Mouse (Mus musculus) stomach, postnatal 0 days (tissue): ENCODE data around the gene Hpse2. TPM values are rescaled to one million over a fixed set of nuclear protein-coding genes. Genes with fewer than 3 reads are reported as not detected.

Experiments
- ATAC-seq: fragments of 200-750 bp; cut with Nextera tagmentation; 2 replicates; pipeline ENCODE4 v1.8.0; 2017; ENCODE audit not compliant: low FRiP score, low TSS enrichment
- DNase-seq: peaks from one replicate; pipeline ENCODE4 v3.0.0-alpha.2; 2016; ENCODE audit warnings: low spot score
- H3K27ac ChIP-seq: fragments of 300-500 bp; sonication (generic); replicated peaks from 2 replicates; pipeline ENCODE4 v1.5.1; 2014; ENCODE audit warnings: mild to moderate bottlenecking, control low read depth
- H3K27me3 ChIP-seq: fragments of 300-500 bp; sonication (generic); 2 replicates; pipeline ENCODE4 v1.6.1; 2014; ENCODE audit warnings: low read length; ENCODE audit not compliant: control insufficient read depth, insufficient read depth
- H3K36me3 ChIP-seq: fragments of 300-500 bp; sonication (generic); 2 replicates; pipeline ENCODE4 v1.6.1; 2014; ENCODE audit warnings: low read length, mixed read lengths; ENCODE audit not compliant: control insufficient read depth, insufficient read depth
- H3K4me1 ChIP-seq: fragments of 300-500 bp; sonication (generic); replicated peaks from 2 replicates; pipeline ENCODE4 v1.6.1; 2014; ENCODE audit warnings: antibody characterized with exemption; ENCODE audit not compliant: control insufficient read depth, insufficient read depth
- H3K4me2 ChIP-seq: fragments of 300-500 bp; sonication (generic); replicated peaks from 2 replicates; pipeline ENCODE4 v1.6.1; 2014; ENCODE audit warnings: low read depth, mild to moderate bottlenecking, control low read depth, moderate library complexity
- H3K4me3 ChIP-seq: fragments of 300-500 bp; sonication (generic); 2 replicates; pipeline ENCODE4 v1.5.1; 2014; ENCODE audit warnings: low read depth, low read length, control low read depth
- H3K9ac ChIP-seq: fragments of 300-500 bp; sonication (generic); 2 replicates; pipeline ENCODE4 v1.6.1; 2014; ENCODE audit warnings: mild to moderate bottlenecking, low read length, control low read depth, mixed read lengths
- H3K9me3 ChIP-seq: fragments of 300-500 bp; sonication (generic); 2 replicates; pipeline ENCODE4 v1.6.1; 2016; ENCODE audit warnings: low read length; ENCODE audit not compliant: control insufficient read depth
- CTCF ChIP-seq: IDR thresholded peaks from 2 replicates; pipeline ENCODE4 v1.5.1; 2016; ENCODE audit warnings: antibody characterized with exemption, low read depth, mild to moderate bottlenecking, moderate library complexity
- EP300 ChIP-seq: optimal IDR thresholded peaks from 2 replicates; pipeline ENCODE3; 2016; ENCODE audit warnings: antibody characterized with exemption
- WGBS: fragments of 180-500 bp; shearing (Covaris S2); extraction: QIAGEN DNeasy Blood & Tissue Kit; methylation state at CpG from one replicate; pipeline ENCODE4 v1.1.7; 2014; 5-methylcytosine and 5-hydroxymethylcytosine counted together
- polyA plus RNA-seq: library from polyadenylated mRNA; unstranded; fragments of >200 nt; fragmentation: Nextera tagmentation; extraction: Ambion mirVana; gene quantifications from 2 replicates; pipeline ENCODE4 v1.2.1, GENCODE M21; 2015

The Hpse2 gene
- polyA plus RNA-seq, 1 experiment from 2014 or later = 1.3 TPM

DNA sequence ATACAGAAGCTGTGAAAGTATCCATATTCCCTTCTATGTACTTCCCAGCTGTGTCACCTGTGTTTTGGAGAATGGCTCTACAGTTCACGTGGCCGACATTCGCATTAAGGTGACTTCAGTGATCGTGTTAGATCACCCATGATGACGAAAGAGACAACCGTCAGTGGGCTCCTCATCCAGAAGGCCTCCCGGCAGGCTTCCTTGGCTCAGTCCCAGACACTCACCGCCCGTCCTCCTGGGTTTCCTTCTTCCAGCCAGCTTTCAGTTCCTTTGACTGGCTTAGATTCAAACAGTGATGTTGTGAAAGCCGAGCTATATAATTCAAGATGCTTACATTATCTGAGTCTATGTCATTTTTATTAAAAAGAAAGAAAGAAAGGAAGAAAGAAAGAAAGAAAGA is 550.6 kb downstream of the Hpse2 start:
- ATAC-seq (no peak), DNase-seq (no peak)
- Histone ChIP-seq H3K36me3 (no peaks in the 10 kb centered on the region), H3K4me1 (no peaks in the 10 kb centered on the region), H3K4me3 (no peak overlapping the region), H3K9me3 (no peaks in the 10 kb centered on the region), H3K27me3 (no peaks in the 10 kb centered on the region), H3K4me2 (no peak overlapping the region), H3K27ac (no peak overlapping the region), H3K9ac (no peak overlapping the region)
- TF ChIP-seq CTCF (no peak), EP300 (no peak)
- WGBS = 50% methylated on average over 10 of the region's 10 CpGs

DNA sequence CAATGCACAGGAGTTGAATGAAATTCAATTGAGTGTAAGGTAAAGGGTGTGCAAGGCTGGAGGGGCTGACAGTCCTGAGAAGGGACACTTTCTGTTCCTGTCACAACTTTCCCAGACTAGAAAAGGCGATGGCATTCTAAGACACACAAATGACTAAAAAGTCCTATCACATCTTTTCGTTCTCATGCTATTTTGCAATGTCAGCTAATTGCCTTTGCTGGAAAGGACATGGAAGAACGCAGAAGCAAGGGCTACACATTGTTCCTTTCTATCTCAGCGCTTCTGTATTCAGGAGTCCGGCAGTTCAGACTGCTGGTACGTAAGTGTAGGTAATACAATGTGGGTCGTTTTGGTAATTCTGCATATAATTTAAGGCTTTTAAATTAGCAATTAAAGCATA is 555.0 kb downstream of the Hpse2 start:
- H3K36me3 ChIP-seq = no peaks in the 10 kb centered on the region
- no peak for ATAC-seq
- H3K27ac ChIP-seq = no peak overlapping the region
- no peak for DNase-seq
- H3K9ac ChIP-seq = no peak overlapping the region
- no peak overlapping the region for H3K4me2 ChIP-seq
- H3K27me3 ChIP-seq = no peaks in the 10 kb centered on the region
- no peaks in the 10 kb centered on the region for H3K9me3 ChIP-seq
- no peak overlapping the region for H3K4me3 ChIP-seq
- TF ChIP-seq EP300 = no peak
- TF ChIP-seq CTCF = no peak
- no peaks in the 10 kb centered on the region for H3K4me1 ChIP-seq
- WGBS = 94% methylated on average over 7 of the region's 7 CpGs

DNA sequence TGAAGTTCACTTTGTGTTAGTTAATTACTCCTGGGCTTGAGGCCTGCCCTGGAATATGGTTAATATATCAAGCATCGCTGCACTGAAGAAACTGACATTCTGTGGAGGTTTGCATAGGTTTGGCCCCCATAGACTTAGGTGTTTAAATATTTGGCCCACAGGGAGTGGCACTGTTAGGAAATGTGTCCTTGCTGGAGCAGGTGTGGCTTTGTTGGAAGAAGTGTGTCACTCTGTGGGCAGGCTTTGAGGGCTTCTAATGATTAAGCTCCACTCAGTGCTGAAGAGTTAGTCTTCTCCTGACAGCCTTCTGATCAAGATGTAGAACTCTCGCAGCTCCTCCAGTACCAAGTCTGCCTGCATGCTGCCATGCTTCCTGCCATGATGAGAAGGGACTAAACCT is 555.9 kb downstream of the Hpse2 start:
- TF ChIP-seq CTCF = no peak
- TF ChIP-seq EP300 = no peak
- H3K36me3 ChIP-seq = no peaks in the 10 kb centered on the region
- H3K9ac ChIP-seq = no peak overlapping the region
- no peak overlapping the region for H3K4me3 ChIP-seq
- ATAC-seq (peak; percentile 59; the same call in 1 of the 2 replicates), DNase-seq (peak; percentile 36)
- H3K9me3 ChIP-seq = no peaks in the 10 kb centered on the region
- H3K27ac ChIP-seq = no peak overlapping the region
- H3K4me2 ChIP-seq = no peak overlapping the region
- 65% methylated on average over 2 of the region's 2 CpGs for WGBS
- H3K27me3 ChIP-seq = no peaks in the 10 kb centered on the region
- no peaks in the 10 kb centered on the region for H3K4me1 ChIP-seq

DNA sequence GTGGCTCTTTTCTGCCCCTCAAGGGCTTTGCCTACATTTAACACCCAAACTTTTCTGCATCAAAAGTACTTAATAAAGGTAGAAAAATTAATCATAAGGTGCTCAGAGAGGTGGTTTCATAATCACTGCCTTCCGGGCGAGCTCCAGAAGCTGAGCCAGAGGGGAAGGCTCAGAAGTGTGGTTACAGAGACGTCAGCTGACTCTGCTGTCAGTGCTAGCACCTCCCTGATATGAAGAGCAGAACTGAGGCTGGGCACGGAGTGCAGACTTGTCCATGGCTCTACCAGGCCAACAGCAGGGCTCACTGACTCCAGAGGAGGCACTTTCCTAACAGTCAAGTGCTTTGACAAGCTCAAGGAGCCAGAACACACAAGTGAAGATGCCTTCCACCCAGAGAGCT is 559.0 kb downstream of the Hpse2 start:
- Histone ChIP-seq H3K4me3 (no peak overlapping the region), H3K9me3 (no peaks in the 10 kb centered on the region), H3K36me3 (no peaks in the 10 kb centered on the region), H3K9ac (no peak overlapping the region), H3K27me3 (no peaks in the 10 kb centered on the region), H3K4me2 (no peak overlapping the region), H3K27ac (no peak overlapping the region), H3K4me1 (no peaks in the 10 kb centered on the region)
- ATAC-seq (no peak), DNase-seq (no peak)
- 42% methylated on average over 4 of the region's 4 CpGs for WGBS
- TF ChIP-seq CTCF (no peak), EP300 (no peak)

DNA sequence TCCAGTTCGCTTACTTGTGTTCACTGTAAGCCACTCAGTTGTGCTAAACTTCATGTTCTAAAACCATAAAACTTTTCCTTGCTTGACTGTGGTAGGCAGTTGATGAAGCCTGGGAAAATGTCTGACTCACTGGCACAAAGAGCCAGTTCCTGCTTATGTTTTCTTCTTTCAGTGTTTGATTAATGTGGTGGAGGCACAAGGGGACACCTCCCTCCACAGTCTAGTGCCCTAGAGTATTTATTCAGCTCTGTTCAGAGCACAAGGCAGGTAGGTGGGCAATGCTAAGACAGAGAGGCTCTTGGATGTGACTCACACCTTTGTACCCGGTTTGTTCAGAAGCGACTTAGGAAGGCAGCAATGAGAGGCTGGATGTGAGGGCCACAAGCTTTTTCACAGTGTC is 560.3 kb downstream of the Hpse2 start:
- 52% methylated on average over 3 of the region's 3 CpGs for WGBS
- no peak for DNase-seq
- Histone ChIP-seq H3K36me3 (no peaks in the 10 kb centered on the region), H3K4me2 (no peak overlapping the region), H3K9me3 (no peaks in the 10 kb centered on the region), H3K9ac (no peak overlapping the region), H3K4me1 (no peaks in the 10 kb centered on the region), H3K27me3 (no peaks in the 10 kb centered on the region), H3K27ac (no peak overlapping the region), H3K4me3 (no peak overlapping the region)
- no peak for ATAC-seq
- TF ChIP-seq EP300 = no peak
- no peak for TF ChIP-seq CTCF

DNA sequence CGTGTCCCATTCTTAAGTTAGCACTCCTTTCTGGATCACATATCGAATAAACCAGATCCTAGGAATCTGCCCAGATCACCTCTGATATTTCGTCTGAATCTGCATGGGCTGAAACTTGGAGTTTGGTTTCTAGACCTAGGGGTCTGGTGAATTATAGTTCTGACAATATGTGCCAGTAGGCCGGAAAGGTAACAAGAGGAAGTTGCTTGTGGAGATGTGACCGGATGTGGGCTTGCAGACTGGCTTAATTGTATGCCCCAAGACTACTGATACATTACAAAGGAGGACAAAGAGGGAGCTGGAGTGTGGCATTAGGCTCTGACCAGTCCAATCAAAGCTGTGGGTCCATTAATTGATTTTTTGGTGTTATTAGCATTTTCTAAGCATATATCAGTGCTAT is 568.0 kb downstream of the Hpse2 start:
- Histone ChIP-seq H3K9ac (no peak overlapping the region), H3K9me3 (no peaks in the 10 kb centered on the region), H3K27me3 (no peaks in the 10 kb centered on the region), H3K4me2 (no peak overlapping the region), H3K4me1 (no peaks in the 10 kb centered on the region), H3K4me3 (no peak overlapping the region), H3K27ac (no peak overlapping the region), H3K36me3 (no peaks in the 10 kb centered on the region)
- no peak for TF ChIP-seq EP300
- TF ChIP-seq CTCF = no peak
- ATAC-seq = no peak
- DNase-seq = no peak
- 94% methylated on average over 5 of the region's 5 CpGs for WGBS
